Mouse (Mus musculus): Measurements from ENCODE around the gene Map3k5. TPM values are rescaled to one million over a fixed set of nuclear protein-coding genes. Genes with fewer than 3 reads are reported as not detected.

Map3k5 gene
- total RNA-seq, 2 experiments from 2014 or later: 24.2 to 24.4 TPM

GRCm38 (mm10) chr10:20091416-20091815 lies 157.1 kb downstream of the Map3k5 start:
- DNase-seq (ENCODE audit: low spot score in 2 of 2): no peak

GRCm38 (mm10) chr10:20092371-20092770 lies 158.1 kb downstream of the Map3k5 start:
- no peak for DNase-seq (ENCODE audit: low spot score in 2 of 2)

- DNase-seq (ENCODE audit: low spot score in 2 of 2): no peak
These were observed 167.2 kb downstream of the Map3k5 start for GRCm38 (mm10) chr10:20101456-20101855.

GRCm38 (mm10) chr10:20104271-20104931 lies 170.1 kb downstream of the Map3k5 start:
- DNase-seq (ENCODE audit: low spot score in 2 of 2): no peak

GRCm38 (mm10) chr10:20105575-20105974 lies 171.3 kb downstream of the Map3k5 start:
- no peak for DNase-seq (ENCODE audit: low spot score in 2 of 2)

- no peak for DNase-seq (ENCODE audit: low spot score in 2 of 2)
These were observed 172.8 kb downstream of the Map3k5 start for GRCm38 (mm10) chr10:20107031-20107430.

- DNase-seq (ENCODE audit: low spot score in 2 of 2): no peak
These were observed 177.2 kb downstream of the Map3k5 start for GRCm38 (mm10) chr10:20111508-20111907.

GRCm38 (mm10) chr10:20112026-20112973 lies 178.0 kb downstream of the Map3k5 start:
- no peak for DNase-seq (ENCODE audit: low spot score in 2 of 2)

- no peak for DNase-seq (ENCODE audit: low spot score in 2 of 2)
These were observed 185.5 kb downstream of the Map3k5 start for GRCm38 (mm10) chr10:20119504-20120425.

GRCm38 (mm10) chr10:20121981-20122380 lies 187.7 kb downstream of the Map3k5 start:
- DNase-seq (ENCODE audit: low spot score in 2 of 2): no peak

- no peak for DNase-seq (ENCODE audit: low spot score in 2 of 2)
These were observed 189.1 kb downstream of the Map3k5 start for GRCm38 (mm10) chr10:20123401-20123800.

- DNase-seq (ENCODE audit: low spot score in 2 of 2): no peak
These were observed 190.3 kb downstream of the Map3k5 start for GRCm38 (mm10) chr10:20124576-20124975.

GRCm38 (mm10) chr10:20125226-20125625 lies 191.0 kb downstream of the Map3k5 start:
- peak; percentile 65 to 79 for DNase-seq (ENCODE audit: low spot score in 2 of 2)

- DNase-seq (ENCODE audit: low spot score in 2 of 2): no peak
These were observed 198.8 kb downstream of the Map3k5 start for GRCm38 (mm10) chr10:20132933-20133652.

- DNase-seq (ENCODE audit: low spot score in 2 of 2): no peak
These were observed 201.2 kb downstream of the Map3k5 start for GRCm38 (mm10) chr10:20135350-20136058.

- no peak for DNase-seq (ENCODE audit: low spot score in 2 of 2)
These were observed 202.2 kb downstream of the Map3k5 start for GRCm38 (mm10) chr10:20136505-20136904.

- DNase-seq (ENCODE audit: low spot score in 2 of 2): no peak
These were observed 207.1 kb downstream of the Map3k5 start for GRCm38 (mm10) chr10:20141376-20141775.

GRCm38 (mm10) chr10:20148130-20148772 lies 214.0 kb downstream of the Map3k5 start, which contains the start of gene Map7:
Gene Map7 (plus strand): TSS chr10:20148471.
- peak; percentile 27 to 41 for DNase-seq (ENCODE audit: low spot score in 2 of 2)

- peak in 1 of 2 experiments; percentile 52 for DNase-seq (ENCODE audit: low spot score in 2 of 2)
These were observed 214.5 kb downstream of the Map3k5 start for GRCm38 (mm10) chr10:20148773-20149120.

All from layer of hippocampus, postnatal 14 days (tissue).